Mouse (Mus musculus) left cerebral cortex, postnatal 4 days (tissue): Measurements from ENCODE around the gene Trim5. TPM values are rescaled to one million over a fixed set of nuclear protein-coding genes. Genes with fewer than 3 reads are reported as not detected.
A peak's percentile ranks its signal among the peaks of the same experiment; 100 is the strongest.
"Not testable (repeated sequence)": the region's sequence is repeated elsewhere in the genome, so short reads cannot be mapped to it uniquely, and the experiment has no call there.

Experiments
- DNase-seq: peaks from one replicate; pipeline ENCODE4 v3.0.0-alpha.2; 2022
- intact Hi-C: fragments of 180-260 bp; cut with DNase I; formaldehyde crosslinking; loops from one replicate; pipeline ENCODE4 v1.15.1; 2025
- total RNA-seq, 2 experiments: library from RNA; stranded (reverse); gene quantifications; 2 replicates each; pipeline ENCODE4 v1.2.3; 2021

Trim5 gene
- total RNA-seq = under 1 TPM; 0.20 to 0.46 TPM

DNA sequence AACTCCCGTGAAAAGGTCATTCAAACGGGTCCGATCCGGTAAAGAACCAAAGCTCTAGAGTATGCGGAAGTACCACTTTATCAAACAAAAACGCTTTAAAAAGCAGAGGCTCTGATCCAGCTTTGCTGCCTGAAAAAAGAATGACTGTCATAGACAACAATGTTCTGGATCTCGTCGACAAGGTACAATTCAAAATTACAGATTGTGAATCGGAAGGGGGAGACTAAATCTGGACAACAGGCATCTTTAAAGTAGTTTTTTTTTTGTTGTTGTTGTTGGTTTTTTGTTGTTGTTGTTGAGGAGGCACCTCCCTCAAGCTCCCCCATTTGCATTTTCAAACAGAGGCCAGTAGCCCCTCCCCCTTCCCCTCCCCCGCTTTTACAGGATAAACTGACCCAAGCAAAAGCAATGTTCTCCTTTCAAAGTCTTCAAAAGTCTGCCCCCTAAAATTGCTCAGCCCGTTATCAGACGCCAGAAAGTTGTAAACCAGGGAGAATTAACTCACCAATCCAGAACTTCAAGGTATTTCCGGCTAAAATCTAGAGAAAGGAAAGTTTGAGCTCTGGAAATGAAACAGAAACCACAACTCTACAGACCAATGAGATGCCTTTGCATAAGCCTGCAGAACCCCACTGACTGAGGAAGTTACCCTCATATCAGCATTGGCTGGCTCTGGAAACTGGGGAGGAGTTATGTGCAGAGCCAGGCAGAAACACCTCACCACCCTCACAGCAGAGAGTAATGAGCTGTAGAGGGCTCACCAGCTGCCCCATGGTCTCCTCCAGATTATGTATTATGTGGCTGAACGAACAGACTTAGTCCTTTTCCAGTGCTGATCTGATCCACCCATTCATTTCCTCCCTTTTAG, at the start of gene Trim5:
Gene Trim5, minus strand, starts transcription at position 519 of the 868 bp plus-strand sequence.
- intact Hi-C loops, DNase-seq: not testable (repeated sequence)

DNA sequence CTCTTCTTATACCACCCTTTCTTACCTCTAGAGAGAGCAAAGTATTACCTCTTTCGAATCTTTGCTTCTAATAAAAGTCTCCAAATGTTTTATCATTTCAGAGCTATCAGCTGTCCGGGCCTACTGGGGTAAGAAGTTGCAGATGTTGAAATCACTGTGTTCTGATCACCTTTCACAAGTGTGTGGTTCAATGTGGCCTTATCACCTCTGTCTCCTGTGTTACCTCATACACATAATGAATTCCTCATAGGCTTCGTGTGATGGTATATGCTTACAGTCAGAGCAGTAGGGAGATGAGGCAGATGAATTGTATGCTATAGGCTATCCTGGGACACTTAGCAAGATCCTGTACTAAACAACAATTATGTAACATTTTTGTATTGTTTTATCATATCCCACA, 47.7 kb upstream of the Trim5 start:
- intact Hi-C loops, DNase-seq: not testable (repeated sequence)

DNA sequence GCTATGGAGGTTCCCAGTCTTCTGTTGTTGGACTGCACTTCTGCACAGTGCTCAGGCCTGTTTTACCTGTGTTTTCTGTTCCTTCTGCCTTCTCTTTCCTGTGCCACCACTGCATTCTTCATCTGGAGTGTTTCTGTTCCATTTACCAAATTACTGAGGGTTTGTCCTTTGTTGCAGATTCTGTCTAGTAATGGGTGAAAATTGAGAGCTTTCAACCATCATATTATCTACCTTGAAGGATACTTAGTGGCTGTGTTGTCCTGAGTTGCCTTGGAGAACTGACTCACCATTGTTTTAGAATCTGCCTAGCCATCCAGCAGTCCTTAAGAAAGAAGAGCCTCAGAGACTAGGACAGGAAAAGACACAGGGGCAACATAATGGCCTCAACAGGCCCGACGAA, 41.3 kb upstream of the Trim5 start, which contains the start of gene Trim34b:
Gene Trim34b, plus strand, starts transcription at position 301 of the 400 bp plus-strand sequence.
- intact Hi-C loops, DNase-seq: not testable (repeated sequence)

DNA sequence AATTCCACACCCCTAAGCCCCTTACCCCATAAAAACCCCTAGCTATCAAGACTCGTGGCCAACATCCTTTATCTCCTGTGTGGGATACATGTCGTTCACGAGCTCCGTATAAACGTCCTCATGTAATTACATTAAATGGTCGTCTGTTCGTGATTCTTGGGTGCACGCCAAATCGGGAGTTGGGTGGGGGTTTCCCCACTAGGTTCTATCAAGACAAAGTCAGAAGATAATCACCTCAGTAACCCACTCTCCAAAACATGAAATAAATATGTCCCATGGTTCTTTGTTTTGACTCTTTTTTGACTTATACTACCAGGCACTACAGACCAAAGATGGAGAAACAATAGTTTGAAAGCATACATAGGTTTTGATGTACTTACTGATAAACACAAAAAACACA, 34.1 kb upstream of the Trim5 start:
- intact Hi-C loops = no loop called here

DNA sequence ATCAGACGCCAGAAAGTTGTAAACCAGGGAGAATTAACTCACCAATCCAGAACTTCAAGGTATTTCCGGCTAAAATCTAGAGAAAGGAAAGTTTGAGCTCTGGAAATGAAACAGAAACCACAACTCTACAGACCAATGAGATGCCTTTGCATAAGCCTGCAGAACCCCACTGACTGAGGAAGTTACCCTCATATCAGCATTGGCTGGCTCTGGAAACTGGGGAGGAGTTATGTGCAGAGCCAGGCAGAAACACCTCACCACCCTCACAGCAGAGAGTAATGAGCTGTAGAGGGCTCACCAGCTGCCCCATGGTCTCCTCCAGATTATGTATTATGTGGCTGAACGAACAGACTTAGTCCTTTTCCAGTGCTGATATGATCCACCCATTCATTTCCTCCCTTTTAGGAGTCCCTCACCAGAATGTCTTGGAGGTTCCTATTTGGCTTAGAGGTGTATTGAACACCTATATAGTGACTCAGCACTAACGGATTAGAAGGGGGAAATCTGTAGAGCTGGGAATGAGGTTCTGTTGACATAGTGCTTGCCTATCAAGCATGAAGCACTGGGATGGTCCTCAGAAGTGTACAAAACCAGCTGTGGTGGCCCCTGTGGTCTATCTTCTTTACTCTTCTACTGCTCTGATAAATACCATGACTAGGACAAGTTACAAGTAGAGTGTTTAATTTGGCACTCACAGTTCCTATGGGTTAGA, 27.6 kb upstream of the Trim5 start, which contains the start of gene Trim12a:
Gene Trim12a, minus strand, starts transcription at position 98 of the 712 bp plus-strand sequence.
- DNase-seq, intact Hi-C loops: not testable (repeated sequence)

More for the DNA sequence above, 34.1 kb upstream of the Trim5 start:
- DNase-seq = no peak

DNA sequence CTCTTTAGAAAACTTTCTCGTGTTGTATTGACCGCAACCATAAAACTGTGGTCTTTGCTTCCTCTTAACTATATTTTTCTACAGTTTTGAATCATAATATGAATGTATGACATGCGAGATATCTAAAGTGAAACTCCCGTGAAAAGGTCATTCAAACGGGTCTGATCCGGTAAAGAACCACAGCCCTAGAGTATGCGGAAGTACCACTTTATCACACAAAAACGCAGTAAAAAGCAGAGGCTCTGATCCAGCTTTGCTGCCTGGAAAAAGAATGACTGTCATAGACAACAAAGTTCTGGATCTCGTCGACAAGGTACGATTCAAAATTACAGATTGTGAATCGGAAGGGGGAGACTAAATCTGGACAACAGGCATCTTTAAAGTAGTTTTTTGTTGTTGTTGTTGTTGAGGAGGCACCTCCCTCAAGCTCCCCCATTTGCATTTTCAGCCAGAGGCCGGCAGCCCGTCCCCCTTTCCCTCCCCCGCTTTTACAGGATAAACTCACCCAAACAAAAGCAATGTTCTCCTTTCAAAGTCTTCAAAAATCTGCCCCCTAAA, 27.0 kb upstream of the Trim5 start:
- DNase-seq = no peak
- intact Hi-C loops = no loop called here

DNA sequence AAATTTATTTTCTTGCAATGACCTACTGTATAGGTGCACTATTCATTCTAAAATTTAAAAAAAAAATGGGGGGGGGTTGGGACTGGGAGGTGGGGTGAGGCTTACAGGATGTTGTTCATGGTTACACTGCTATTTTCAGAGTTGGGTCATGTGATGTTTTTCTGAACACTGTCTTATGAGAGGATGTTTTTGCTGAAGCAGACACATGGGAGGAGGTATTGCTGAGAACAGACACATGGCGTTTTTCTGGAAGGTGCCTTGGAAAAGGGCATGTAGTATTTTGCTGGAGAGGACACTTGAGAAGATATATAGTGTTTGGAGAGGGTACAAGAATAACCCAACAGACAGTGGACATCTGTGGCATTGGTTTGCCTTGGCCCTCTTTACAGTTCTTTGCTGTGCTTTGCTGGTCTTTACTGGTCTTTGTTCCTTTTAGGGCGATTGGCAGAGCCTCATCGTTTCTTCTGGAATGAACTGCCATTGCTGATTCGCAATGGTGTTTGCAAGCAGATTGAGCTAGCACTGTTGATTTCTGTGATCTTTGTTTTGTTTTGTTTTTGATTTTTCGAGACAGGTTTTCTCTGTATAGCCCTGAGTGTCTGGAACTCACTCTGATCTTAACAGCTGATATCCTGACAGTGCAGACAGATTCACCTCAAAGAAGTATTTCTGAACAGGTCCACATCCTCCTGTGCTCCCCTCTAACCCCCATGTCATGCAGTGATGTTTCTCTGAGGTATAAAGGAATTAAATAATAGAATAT, 3.9 kb upstream of the Trim5 start:
- DNase-seq = no peak
- intact Hi-C loops = no loop called here

DNA sequence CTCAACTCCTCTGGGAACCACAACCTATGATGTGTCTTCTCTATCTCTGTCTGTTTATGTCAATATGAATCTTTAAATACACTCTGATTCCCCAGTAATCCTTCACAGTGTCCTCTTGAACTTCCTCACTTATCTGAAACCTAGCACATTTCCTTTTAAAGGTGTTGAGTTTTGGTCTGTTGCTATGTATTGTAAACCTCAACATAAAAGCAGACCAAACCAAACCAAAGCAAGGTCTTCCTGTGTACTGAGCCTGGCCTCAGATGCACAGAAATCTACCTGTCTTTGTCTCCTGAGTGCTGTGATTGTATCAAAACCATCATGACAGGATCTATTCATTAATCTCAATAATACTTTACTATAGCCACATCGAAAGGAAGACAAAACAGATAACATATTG, 2.7 kb upstream of the Trim5 start:
- no peak for DNase-seq
- intact Hi-C loops = no loop called here

DNA sequence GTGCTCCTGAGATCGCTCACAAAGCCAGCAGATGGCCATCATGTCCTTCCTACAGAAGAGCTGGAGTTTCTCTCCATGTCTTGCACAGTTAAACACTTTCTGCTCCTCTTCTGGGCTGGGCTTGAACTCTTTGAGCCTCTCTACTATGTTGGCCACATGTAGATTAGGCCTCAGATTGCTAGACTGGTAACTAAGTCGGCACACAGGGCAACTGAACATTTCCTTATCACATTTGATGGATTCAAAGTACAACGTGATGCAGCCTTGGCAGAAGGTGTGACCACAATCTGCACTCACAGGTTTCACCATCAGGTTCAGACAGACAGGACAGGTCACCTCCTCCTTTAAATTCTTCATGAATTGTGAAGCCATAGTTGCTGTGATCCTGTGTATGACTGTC, 8.5 kb downstream of the Trim5 start:
- DNase-seq, intact Hi-C loops: not testable (repeated sequence)

DNA sequence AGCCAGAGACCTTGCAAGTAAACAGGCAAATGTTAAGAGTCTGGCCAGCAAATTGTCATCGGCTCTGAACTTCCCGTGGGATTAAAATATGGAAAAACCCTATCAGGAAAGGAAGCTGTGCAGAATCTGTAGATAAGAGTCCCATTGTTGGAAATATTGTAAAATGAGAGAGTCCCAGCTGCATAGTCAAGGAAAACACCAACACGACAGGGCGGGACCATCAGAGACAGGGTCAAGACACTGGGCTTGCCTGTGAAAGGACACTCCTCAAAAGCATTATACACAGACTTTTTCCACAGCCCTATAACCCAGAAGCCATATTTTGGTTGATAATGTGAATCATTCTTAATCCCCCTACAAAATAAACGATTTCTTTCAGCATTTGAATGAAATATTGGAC, 22.6 kb downstream of the Trim5 start:
- intact Hi-C loops, DNase-seq: not testable (repeated sequence)

DNA sequence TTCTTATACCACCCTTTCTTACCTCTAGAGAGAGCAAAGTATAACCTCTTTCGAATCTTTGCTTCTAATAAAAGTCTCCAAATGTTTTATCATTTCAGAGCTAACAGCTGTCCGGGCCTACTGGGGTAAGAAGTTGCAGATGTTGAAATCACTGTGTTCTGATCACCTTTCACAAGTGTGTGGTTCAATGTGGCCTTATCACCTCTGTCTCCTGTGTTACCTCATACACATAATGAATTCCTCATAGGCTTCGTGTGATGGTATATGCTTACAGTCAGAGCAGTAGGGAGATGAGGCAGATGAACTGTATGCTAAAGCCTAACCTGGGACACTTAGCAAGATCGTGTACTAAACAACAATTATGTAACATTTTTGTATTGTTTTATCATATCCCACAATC, 27.5 kb downstream of the Trim5 start:
- DNase-seq, intact Hi-C loops: not testable (repeated sequence)

DNA sequence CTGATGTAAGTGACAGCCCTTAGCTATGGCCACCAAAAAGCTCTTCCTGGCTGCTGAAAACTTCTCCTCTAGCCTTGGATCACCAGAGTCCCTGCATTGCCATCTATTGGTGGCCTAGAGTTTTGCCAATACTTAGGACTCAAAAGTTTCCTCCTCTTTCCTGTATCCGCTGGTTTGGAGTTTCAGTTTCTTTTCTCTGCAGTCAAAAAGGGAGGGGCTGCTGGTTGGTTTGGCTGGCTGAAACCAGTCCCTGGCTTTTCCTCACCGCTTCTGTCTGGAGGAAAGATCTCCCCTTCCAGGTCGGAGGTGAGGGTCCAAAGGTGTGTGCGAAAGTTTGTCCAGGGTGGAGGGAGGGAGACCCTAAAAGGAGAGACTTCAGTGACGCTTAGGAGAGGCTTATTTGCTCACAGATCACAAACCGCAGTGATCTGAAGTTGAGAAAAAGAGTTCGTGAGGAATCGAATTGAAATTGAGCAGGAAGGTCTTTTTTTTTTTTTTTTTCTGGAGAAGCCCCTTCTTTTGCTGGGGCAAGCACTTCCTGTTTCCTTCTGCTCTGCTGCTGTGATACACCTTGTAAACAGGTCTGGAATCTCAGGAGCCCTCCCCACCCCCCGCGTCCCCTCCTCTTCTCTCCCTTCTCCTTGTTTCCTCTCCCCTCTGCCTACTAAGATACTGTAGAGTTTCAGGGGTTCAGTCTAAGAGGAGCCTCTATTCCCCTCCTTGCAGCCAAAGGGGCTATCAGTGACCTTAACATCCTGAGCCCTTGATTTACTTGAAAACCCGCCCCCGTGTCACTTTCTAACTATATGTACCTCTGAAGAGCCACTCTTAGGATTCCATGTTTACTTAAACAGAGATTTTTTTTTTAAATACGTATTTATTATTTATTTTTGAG, 43.4 kb downstream of the Trim5 start, which contains the start of gene Trim34a:
Gene Trim34a, plus strand, starts transcription at position 171 of the 895 bp plus-strand sequence.
- intact Hi-C loops = no loop called here
- DNase-seq = no peak

DNA sequence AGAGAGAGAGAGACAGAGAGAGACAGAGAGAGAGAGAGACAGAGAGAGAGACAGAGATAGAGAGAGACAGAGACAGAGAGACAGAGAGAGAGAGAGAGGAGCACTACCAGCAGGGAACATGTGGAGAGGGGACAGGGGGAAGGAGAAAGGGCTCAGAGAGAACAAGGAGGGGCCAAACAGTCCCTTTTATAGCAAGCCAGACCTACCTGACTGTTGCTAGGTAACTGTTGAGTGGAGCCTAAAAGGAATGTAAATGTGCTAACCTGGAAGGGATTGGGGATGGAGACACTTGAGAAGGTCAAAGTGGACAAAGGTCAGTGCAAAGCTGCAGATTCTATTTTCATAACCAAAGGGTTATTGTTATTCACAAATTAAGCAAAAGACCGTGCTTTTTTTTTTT, 44.3 kb downstream of the Trim5 start:
- DNase-seq = no peak
- intact Hi-C loops = no loop called here

DNA sequence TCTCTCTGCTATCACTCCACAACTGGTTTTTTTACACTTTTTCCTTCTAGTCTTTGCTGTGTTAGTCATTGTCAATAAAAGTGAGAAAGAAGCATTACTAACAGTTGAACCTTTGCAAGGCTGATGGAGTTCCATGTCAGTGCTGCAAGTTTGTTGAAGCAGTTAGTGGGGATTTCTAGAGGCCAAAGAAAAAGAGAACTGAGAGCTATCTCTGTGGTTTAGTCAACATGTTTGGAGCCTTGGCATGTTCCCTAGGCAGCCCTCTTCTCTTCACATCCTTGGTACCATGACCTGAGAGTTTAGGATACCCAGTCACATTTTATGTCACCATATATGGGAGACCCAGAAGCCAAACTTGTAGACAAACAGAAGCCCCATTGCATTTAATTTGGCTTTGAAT, 47.0 kb downstream of the Trim5 start:
- intact Hi-C loops = no loop called here
- no peak for DNase-seq

DNA sequence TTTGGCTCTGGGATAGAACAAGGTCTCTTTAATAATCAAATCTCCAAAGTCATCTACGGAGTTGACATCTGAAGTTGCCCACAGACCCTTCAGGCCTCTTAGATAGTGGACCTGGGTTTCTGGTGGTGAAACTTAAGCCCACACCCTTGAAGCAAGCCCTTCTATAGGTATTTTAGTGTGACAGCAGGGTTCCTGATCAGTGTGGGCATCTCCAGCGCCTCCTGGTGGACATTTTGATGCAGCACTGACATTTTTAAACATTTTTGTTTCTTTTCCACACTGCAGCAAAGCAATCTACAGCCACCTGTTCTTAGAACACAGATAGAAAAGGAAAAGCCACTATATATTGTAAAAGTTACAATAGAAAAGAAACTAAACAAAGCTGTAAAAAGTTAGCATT, 56.7 kb downstream of the Trim5 start:
- intact Hi-C loops = no loop called here
- no peak for DNase-seq

DNA sequence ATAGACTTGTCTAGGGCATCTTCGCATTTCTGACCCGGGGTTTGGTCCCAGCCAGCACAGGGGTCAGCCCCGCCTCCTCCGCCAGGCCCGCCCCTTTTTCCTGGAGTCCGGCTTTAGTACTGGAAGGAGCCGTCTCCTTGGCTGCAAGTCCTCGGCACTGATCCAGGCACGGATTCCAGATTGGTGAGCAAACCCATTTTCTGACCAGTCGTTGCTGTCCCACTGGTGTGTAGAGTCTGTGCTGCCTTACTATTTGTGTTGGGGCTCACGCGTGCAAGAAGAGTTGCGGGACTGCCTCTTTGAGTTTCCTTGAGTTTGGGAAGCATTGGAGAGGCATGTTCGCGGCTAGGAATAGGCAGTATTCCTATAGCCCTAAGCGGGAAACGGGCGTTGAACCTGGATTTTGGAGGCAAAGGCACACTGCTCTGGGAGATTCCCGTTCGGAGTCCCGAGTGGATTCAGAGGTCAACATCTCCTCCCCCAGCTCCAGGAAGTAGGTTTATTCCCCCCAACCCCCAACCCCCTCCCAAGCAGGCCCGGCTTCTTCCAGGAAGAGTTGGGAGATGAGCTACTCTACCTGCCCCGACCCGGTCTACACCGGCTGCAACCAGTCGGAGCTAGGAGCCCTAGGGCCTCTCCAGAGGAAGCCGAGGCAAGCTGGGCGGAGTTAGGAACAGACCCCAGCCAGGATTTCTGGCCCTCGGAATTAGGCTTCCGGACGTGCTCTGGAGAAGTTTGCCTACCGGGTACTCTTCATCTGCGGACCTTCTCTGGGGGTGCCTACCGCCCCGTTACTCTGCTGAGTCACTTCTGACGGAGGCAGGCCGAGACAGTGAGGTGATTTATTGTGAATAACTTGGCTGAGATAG, 69.0 kb downstream of the Trim5 start, which contains the start of gene Trim6:
Gene Trim6, plus strand, starts transcription at position 93 of the 869 bp plus-strand sequence.
- peak; percentile 57 for DNase-seq
- intact Hi-C loops = no loop called here

DNA sequence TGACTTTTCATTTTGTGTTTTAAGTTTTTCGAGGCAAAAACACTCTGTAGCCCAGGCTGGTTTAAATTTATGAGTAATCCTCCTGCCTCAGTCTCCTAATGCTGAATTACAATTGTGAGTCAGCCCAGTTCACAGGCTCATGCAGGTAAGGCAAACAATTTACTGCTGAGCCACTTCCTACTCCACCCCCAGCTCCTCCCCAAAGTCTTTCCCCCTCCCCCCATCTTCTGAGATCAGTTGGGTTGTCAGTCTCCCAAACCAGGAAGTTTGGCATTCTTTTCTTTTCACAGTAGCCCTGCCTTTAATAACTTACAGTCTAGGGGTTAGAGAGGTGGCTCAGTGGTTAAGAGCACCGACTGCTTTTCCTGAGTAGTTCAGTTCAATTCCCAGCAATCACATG, 70.0 kb downstream of the Trim5 start:
- no peak for DNase-seq
- intact Hi-C loops = no loop called here

DNA sequence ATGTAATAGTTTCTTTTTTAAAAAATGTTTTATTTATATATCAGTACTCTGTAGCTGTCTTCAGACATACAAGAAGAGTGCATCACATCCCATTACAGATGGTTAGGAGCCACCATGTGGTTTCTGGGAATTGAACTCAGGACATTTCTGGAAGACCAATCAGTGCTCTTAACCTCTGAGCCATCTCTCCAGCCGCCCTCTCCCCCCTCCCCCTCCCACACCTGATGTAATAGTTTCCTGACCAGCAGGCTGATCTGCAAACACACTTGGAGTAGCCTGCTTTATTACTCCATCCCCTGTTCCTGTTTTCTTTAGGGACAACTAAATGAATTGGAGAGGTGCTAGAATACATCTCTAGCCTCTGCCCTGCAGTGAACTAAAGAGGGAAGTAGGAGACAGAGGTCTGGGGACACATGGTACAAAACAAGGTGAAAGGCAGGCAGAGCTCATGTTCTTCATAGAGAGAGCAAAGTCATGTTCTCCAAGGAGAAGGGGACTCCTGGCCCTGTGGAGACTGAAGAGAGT, 71.8 kb downstream of the Trim5 start:
- intact Hi-C loops = no loop called here
- no peak for DNase-seq
